11 mouse cellular contexts compared by ENCODE assay signal in the genomic region with DNA sequence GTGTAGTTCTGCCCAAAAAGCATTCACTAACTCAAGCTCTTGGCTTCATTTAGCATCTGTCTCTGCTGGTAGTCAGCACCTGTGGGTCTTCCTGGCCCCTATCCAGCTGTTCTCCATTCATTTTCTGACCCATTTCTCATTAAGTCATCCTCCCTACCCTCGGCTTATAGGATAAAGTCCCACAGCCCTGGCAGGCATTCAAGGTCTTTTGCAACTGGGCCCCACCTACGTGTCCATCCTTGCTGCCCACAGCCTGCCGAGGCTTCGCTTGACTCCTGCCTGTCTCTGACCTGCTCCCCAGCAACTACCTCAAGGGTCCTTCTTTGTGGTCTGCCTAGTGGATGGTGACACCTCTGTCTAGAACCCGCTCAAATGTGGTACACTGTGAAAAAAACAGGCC. TPM values are rescaled to one million over a fixed set of nuclear protein-coding genes. Genes with fewer than 3 reads are reported as not detected.
DNase-seq lines count a peak whose midpoint lies in the region; ATAC-seq and TF ChIP-seq lines count a peak whose summit lies in the region.
"Had no signal": no experiment of that assay in that cellular context is flagged by ENCODE, and none has a peak within 500 bp of the region (broad histone marks: within the 10 kb centered on the region; RNA-seq: fewer than 3 reads in every experiment).

No protein-coding gene starts in this region.

- peaks cover 3% of the 10 kb centered on the region; the same call in 1 of the 2 replicates for H3K4me1 ChIP-seq in lung, adult 2 months (ENCODE audit: control insufficient read depth, insufficient read depth, low read length)
- H3K4me1 ChIP-seq in lung, postnatal 0 days (ENCODE audit: insufficient read depth, low read depth, low read length): peaks cover 7% of the 10 kb centered on the region; the same call in 1 of the 2 replicates
- H3K4me1 ChIP-seq in liver, postnatal 0 days (ENCODE audit: insufficient read depth): peaks cover 19% of the 10 kb centered on the region
- peaks cover 25% of the 10 kb centered on the region for H3K4me1 ChIP-seq in embryonic facial prominence, embryonic 10.5 days

- WGBS in lung, adult 2 months: 57% methylated on average over 5 of the region's 5 CpGs
- WGBS in lung, postnatal 0 days: 52% methylated on average over 5 of the region's 5 CpGs
- WGBS in liver, postnatal 0 days (ENCODE audit: insufficient replicate concordance): 54% methylated on average over 5 of the region's 5 CpGs
- 90% methylated on average over 5 of the region's 5 CpGs for WGBS in embryonic facial prominence, embryonic 10.5 days

- H3K4me3 ChIP-seq in lung, adult 2 months (replicated peaks; ENCODE audit: extremely low read depth, low read depth, low read length): no peak overlapping the region
- no peak overlapping the region for H3K4me3 ChIP-seq in lung, postnatal 0 days (ENCODE audit: low read depth, low read length)
- H3K4me3 ChIP-seq in liver, postnatal 0 days (ENCODE audit: low read depth, low read length): no peak overlapping the region
- no peak overlapping the region for H3K4me3 ChIP-seq in embryonic facial prominence, embryonic 10.5 days

- H3K9ac ChIP-seq in lung, postnatal 0 days (replicated peaks; ENCODE audit: low read depth): no peak overlapping the region
- no peak overlapping the region for H3K9ac ChIP-seq in liver, postnatal 0 days (replicated peaks)
- H3K9ac ChIP-seq: forebrain, postnatal 0 days had no signal

- no peak overlapping the region for H3K27ac ChIP-seq in lung, postnatal 0 days (ENCODE audit: low read length)
- H3K27ac ChIP-seq in liver, postnatal 0 days (ENCODE audit: low read depth): peak overlapping the region; percentile 29
- H3K27ac ChIP-seq in embryonic facial prominence, embryonic 10.5 days (replicated peaks): no peak overlapping the region

- no peaks in the 10 kb centered on the region for H3K36me3 ChIP-seq in lung, postnatal 0 days (ENCODE audit: insufficient read depth, low read length)
- H3K36me3 ChIP-seq in liver, postnatal 0 days (replicated peaks; ENCODE audit: insufficient read depth, low read length): no peaks in the 10 kb centered on the region
- H3K36me3 ChIP-seq in embryonic facial prominence, embryonic 10.5 days (replicated peaks): no peaks in the 10 kb centered on the region

- H3K9me3 ChIP-seq in lung, postnatal 0 days (ENCODE audit: low read length): no peaks in the 10 kb centered on the region
- H3K9me3 ChIP-seq in liver, postnatal 0 days (ENCODE audit: low read length): no peaks in the 10 kb centered on the region
- no peaks in the 10 kb centered on the region for H3K9me3 ChIP-seq in embryonic facial prominence, embryonic 10.5 days

- no peak overlapping the region for H3K4me2 ChIP-seq in lung, postnatal 0 days (replicated peaks; ENCODE audit: low read depth, low read length)
- H3K4me2 ChIP-seq in liver, postnatal 0 days (ENCODE audit: low read depth, low read length): peak overlapping the region; percentile 20; the same call in 1 of the 2 replicates

- ATAC-seq in lung, postnatal 0 days: no peak
- peak; percentile 75 for ATAC-seq in liver, postnatal 0 days
- ATAC-seq: forebrain, postnatal 0 days; hindbrain, embryonic 16.5 days had no signal

- TF ChIP-seq POLR2A in lung, adult 2 months (IDR thresholded peaks at IDR 0.05; ENCODE audit: borderline replicate concordance, extremely low read depth, low read depth, low read length): no peak

- no peak for TF ChIP-seq CTCF in lung, adult 2 months (IDR thresholded peaks at IDR 0.05; ENCODE audit: insufficient read depth, low read length)
- no peak for TF ChIP-seq CTCF in lung, postnatal 0 days (IDR thresholded peaks at IDR 0.05)
- TF ChIP-seq CTCF in liver, postnatal 0 days (IDR thresholded peaks at IDR 0.05; ENCODE audit: low read depth): no peak

- no peaks in the 10 kb centered on the region for H3K27me3 ChIP-seq in lung, postnatal 0 days (replicated peaks; ENCODE audit: insufficient read depth, low read length)
- no peaks in the 10 kb centered on the region for H3K27me3 ChIP-seq in liver, postnatal 0 days (ENCODE audit: insufficient read depth, low read length)
- H3K27me3 ChIP-seq in embryonic facial prominence, embryonic 10.5 days (replicated peaks; ENCODE audit: low read depth, poor library complexity, severe bottlenecking): no peaks in the 10 kb centered on the region

- TF ChIP-seq EP300 in lung, postnatal 0 days (IDR thresholded peaks at IDR 0.05): no peak
- TF ChIP-seq EP300 in liver, postnatal 0 days (IDR thresholded peaks at IDR 0.05; ENCODE audit: low read depth): no peak

- DNase-seq in lung, adult 2 months: peak; percentile 45
- DNase-seq in lung, postnatal 0 days (ENCODE audit: low spot score): no peak
- DNase-seq in adrenal gland, adult 2 months: peak; percentile 84
- DNase-seq in kidney, adult 8-10 months: peak; percentile 39 to 77
- DNase-seq in liver, postnatal 0 days: peak; percentile 76
- no peak for DNase-seq in frontal cortex, postnatal 14 days (ENCODE audit: low spot score in 2 of 2)
- no peak for DNase-seq in embryonic facial prominence, embryonic 10.5 days (ENCODE audit: low spot score)
- DNase-seq: cerebellum, adult 11-12 months; forebrain, postnatal 0 days; layer of hippocampus, adult 9-11 months had no signal

RNA-seq across cellular contexts. Expression of gene Usp3, which starts 33.7 kb away (rescaled TPM):
- 10.8 and 15.6 TPM in 2 replicates for polyA plus RNA-seq in lung, adult 2 months (2012; rRNA removed)
- 45.9 and 51.8 TPM in 2 replicates for polyA plus RNA-seq in lung, postnatal 0 days (2015; fragmentation: Nextera tagmentation; extraction: Ambion mirVana)
- total RNA-seq in adrenal gland, adult 2 months (2021): 10 to 100 TPM; 38.8 to 39.1 TPM
- 13.7 and 15.4 TPM in 2 replicates for polyA plus RNA-seq in adrenal gland, adult 2 months (2012; rRNA removed)
- polyA plus RNA-seq in liver, postnatal 0 days (2015; fragmentation: Nextera tagmentation; extraction: Ambion mirVana): 19.8 and 21.6 TPM in 2 replicates
- 103 and 106 TPM in 2 replicates for polyA plus RNA-seq in embryonic facial prominence, embryonic 10.5 days (2016; fragmentation: Nextera tagmentation; extraction: Ambion mirVana)

Comparison
In these comparisons a context has a peak if more than half of its experiments do, and no peak if none do; other contexts are left out.
1. DNase-seq: peak in lung, adult 2 months (single experiment), adrenal gland, adult 2 months (single experiment), kidney, adult 8-10 months (2 of 2) and liver, postnatal 0 days (single experiment); none in lung, postnatal 0 days (single experiment), frontal cortex, postnatal 14 days (0 of 2) and embryonic facial prominence, embryonic 10.5 days (single experiment).